Mouse (Mus musculus) kidney, embryonic 16.5 days (tissue): ENCODE measurements around the gene Lmo7. TPM values are rescaled to one million over a fixed set of nuclear protein-coding genes. Genes with fewer than 3 reads are reported as not detected.

Experiments used
- ATAC-seq: fragments of 200-750 bp; cut with Nextera tagmentation; 2 replicates; pipeline ENCODE4 v1.8.0; 2017; ENCODE audit warnings: moderate TSS enrichment; ENCODE audit not compliant: low FRiP score, low TSS enrichment
- H3K27ac ChIP-seq: fragments of 300-500 bp; sonication (generic); 2 replicates; pipeline ENCODE4 v1.5.1; 2014; ENCODE audit warnings: low read length
- H3K27me3 ChIP-seq: fragments of 300-500 bp; sonication (generic); 2 replicates; pipeline ENCODE4 v1.6.1; 2014; ENCODE audit warnings: low read length, control low read depth, mixed read lengths; ENCODE audit not compliant: insufficient read depth
- H3K36me3 ChIP-seq: fragments of 300-500 bp; sonication (generic); 2 replicates; pipeline ENCODE4 v1.6.1; 2014; ENCODE audit warnings: low read length, control low read depth, mixed read lengths; ENCODE audit not compliant: insufficient read depth
- H3K4me1 ChIP-seq: fragments of 300-500 bp; sonication (generic); 2 replicates; pipeline ENCODE4 v1.6.1; 2014; ENCODE audit warnings: low read length, control low read depth, mixed read lengths; ENCODE audit not compliant: insufficient read depth
- H3K4me2 ChIP-seq: fragments of 300-500 bp; sonication (generic); replicated peaks from 2 replicates; pipeline ENCODE4 v1.6.1; 2014; ENCODE audit warnings: low read depth, low read length
- H3K4me3 ChIP-seq: fragments of 300-500 bp; sonication (generic); 2 replicates; pipeline ENCODE4 v1.5.1; 2014; ENCODE audit warnings: mild to moderate bottlenecking, low read length
- H3K9ac ChIP-seq: fragments of 300-500 bp; sonication (generic); replicated peaks from 2 replicates; pipeline ENCODE4 v1.6.1; 2014; ENCODE audit warnings: low read length
- H3K9me3 ChIP-seq: fragments of 300-500 bp; sonication (generic); 2 replicates; pipeline ENCODE4 v1.6.1; 2016; ENCODE audit warnings: low read length, control low read depth
- WGBS: fragments of 180-500 bp; shearing (Covaris S2); extraction: QIAGEN DNeasy Blood & Tissue Kit; methylation state at CpG from one replicate; pipeline ENCODE4 v1.1.7; 2014; 5-methylcytosine and 5-hydroxymethylcytosine counted together
- polyA plus RNA-seq: library from polyadenylated mRNA; unstranded; fragments of >200 nt; fragmentation: Nextera tagmentation; extraction: Ambion mirVana; gene quantifications from 2 replicates; pipeline ENCODE4 v1.2.1, GENCODE M21; 2015

Gene Lmo7
- polyA plus RNA-seq, 1 experiment from 2014 or later = 17.4 TPM

- H3K36me3 ChIP-seq = no peaks in the 10 kb centered on the region
- peaks cover 14% of the 10 kb centered on the region for H3K4me1 ChIP-seq
- ATAC-seq = no peak
- H3K27ac ChIP-seq = peak overlapping the region; percentile 72; the same call in 1 of the 2 replicates
- no peak overlapping the region for H3K9ac ChIP-seq
- no peak overlapping the region for H3K4me3 ChIP-seq
- 88% methylated on average over 10 of the region's 10 CpGs for WGBS
- H3K27me3 ChIP-seq = no peaks in the 10 kb centered on the region
- H3K9me3 ChIP-seq = no peaks in the 10 kb centered on the region
- H3K4me2 ChIP-seq = no peak overlapping the region
These were observed 64.9 kb downstream of the Lmo7 start for GRCm38 (mm10) chr14:101794553-101795177.

- Histone ChIP-seq H3K9ac (no peak overlapping the region), H3K4me2 (no peak overlapping the region), H3K9me3 (no peaks in the 10 kb centered on the region), H3K4me3 (no peak overlapping the region), H3K27ac (no peak overlapping the region), H3K4me1 (peaks cover 14% of the 10 kb centered on the region), H3K36me3 (no peaks in the 10 kb centered on the region), H3K27me3 (no peaks in the 10 kb centered on the region)
- 83% methylated on average over 5 of the region's 5 CpGs for WGBS
- no peak for ATAC-seq
These were observed 68.3 kb downstream of the Lmo7 start for GRCm38 (mm10) chr14:101797930-101798500.

GRCm38 (mm10) chr14:101798766-101799165 lies 69.0 kb downstream of the Lmo7 start:
- H3K36me3 ChIP-seq = no peaks in the 10 kb centered on the region
- no peak overlapping the region for H3K4me3 ChIP-seq
- H3K9me3 ChIP-seq = no peaks in the 10 kb centered on the region
- H3K27me3 ChIP-seq = no peaks in the 10 kb centered on the region
- WGBS = 82% methylated on average over 2 of the region's 2 CpGs
- H3K4me1 ChIP-seq = peaks cover 14% of the 10 kb centered on the region
- H3K27ac ChIP-seq = no peak overlapping the region
- no peak overlapping the region for H3K9ac ChIP-seq
- no peak for ATAC-seq
- no peak overlapping the region for H3K4me2 ChIP-seq

- Histone ChIP-seq H3K9ac (no peak overlapping the region), H3K4me3 (no peak overlapping the region), H3K27ac (no peak overlapping the region), H3K4me2 (no peak overlapping the region), H3K4me1 (peaks cover 29% of the 10 kb centered on the region), H3K9me3 (no peaks in the 10 kb centered on the region), H3K27me3 (no peaks in the 10 kb centered on the region), H3K36me3 (no peaks in the 10 kb centered on the region)
- 68% methylated on average over 1 of the region's 1 CpGs for WGBS
- no peak for ATAC-seq
These were observed 71.9 kb downstream of the Lmo7 start for GRCm38 (mm10) chr14:101801674-101802073.

GRCm38 (mm10) chr14:101804119-101804518 lies 74.4 kb downstream of the Lmo7 start:
- Histone ChIP-seq H3K4me3 (no peak overlapping the region), H3K27me3 (no peaks in the 10 kb centered on the region), H3K27ac (peak overlapping the region; percentile 81), H3K36me3 (no peaks in the 10 kb centered on the region), H3K9ac (no peak overlapping the region), H3K4me2 (no peak overlapping the region), H3K4me1 (peaks cover 31% of the 10 kb centered on the region), H3K9me3 (no peaks in the 10 kb centered on the region)
- 66% methylated on average over 4 of the region's 4 CpGs for WGBS
- 0 out of 2 replicates have a peak, but pooled peaks have one; percentile 8 for ATAC-seq

GRCm38 (mm10) chr14:101804562-101805327 lies 75.0 kb downstream of the Lmo7 start:
- Histone ChIP-seq H3K9ac (no peak overlapping the region), H3K36me3 (no peaks in the 10 kb centered on the region), H3K27ac (peak overlapping the region; percentile 81), H3K9me3 (no peaks in the 10 kb centered on the region), H3K4me1 (peaks cover 31% of the 10 kb centered on the region), H3K27me3 (no peaks in the 10 kb centered on the region), H3K4me2 (no peak overlapping the region), H3K4me3 (no peak overlapping the region)
- WGBS = 29% methylated on average over 4 of the region's 4 CpGs
- ATAC-seq = peak; percentile 73

GRCm38 (mm10) chr14:101805328-101805697 lies 75.6 kb downstream of the Lmo7 start:
- Histone ChIP-seq H3K4me1 (peaks cover 31% of the 10 kb centered on the region), H3K9me3 (no peaks in the 10 kb centered on the region), H3K36me3 (no peaks in the 10 kb centered on the region), H3K27ac (peak overlapping the region; percentile 81), H3K4me2 (no peak overlapping the region), H3K9ac (no peak overlapping the region), H3K4me3 (no peak overlapping the region), H3K27me3 (no peaks in the 10 kb centered on the region)
- 22% methylated on average over 7 of the region's 7 CpGs for WGBS
- ATAC-seq = peak; percentile 32; the same call in 1 of the 2 replicates

GRCm38 (mm10) chr14:101806058-101806457 lies 76.3 kb downstream of the Lmo7 start:
- H3K4me3 ChIP-seq = no peak overlapping the region
- no peak overlapping the region for H3K9ac ChIP-seq
- H3K9me3 ChIP-seq = no peaks in the 10 kb centered on the region
- WGBS = 45% methylated on average over 5 of the region's 5 CpGs
- ATAC-seq = no peak
- peak overlapping the region; percentile 81 for H3K27ac ChIP-seq
- no peaks in the 10 kb centered on the region for H3K36me3 ChIP-seq
- H3K4me2 ChIP-seq = no peak overlapping the region
- H3K4me1 ChIP-seq = peaks cover 31% of the 10 kb centered on the region
- H3K27me3 ChIP-seq = no peaks in the 10 kb centered on the region

GRCm38 (mm10) chr14:101806607-101807006 lies 76.8 kb downstream of the Lmo7 start:
- H3K4me2 ChIP-seq = no peak overlapping the region
- peak overlapping the region; percentile 41; the same call in 1 of the 2 replicates for H3K27ac ChIP-seq
- no peak overlapping the region for H3K4me3 ChIP-seq
- no peaks in the 10 kb centered on the region for H3K9me3 ChIP-seq
- H3K9ac ChIP-seq = no peak overlapping the region
- no peaks in the 10 kb centered on the region for H3K27me3 ChIP-seq
- H3K4me1 ChIP-seq = peaks cover 31% of the 10 kb centered on the region
- H3K36me3 ChIP-seq = no peaks in the 10 kb centered on the region
- ATAC-seq = peak; percentile 60
- WGBS = 63% methylated on average over 4 of the region's 4 CpGs

GRCm38 (mm10) chr14:101816450-101816849 lies 86.7 kb downstream of the Lmo7 start:
- Histone ChIP-seq H3K27me3 (no peaks in the 10 kb centered on the region), H3K36me3 (no peaks in the 10 kb centered on the region), H3K4me2 (no peak overlapping the region), H3K4me3 (no peak overlapping the region), H3K4me1 (no peaks in the 10 kb centered on the region), H3K9me3 (no peaks in the 10 kb centered on the region), H3K27ac (no peak overlapping the region), H3K9ac (no peak overlapping the region)
- no peak for ATAC-seq
- WGBS = 80% methylated on average over 5 of the region's 5 CpGs
